Mouse (Mus musculus) CH12.LX (cell line): Measurements from ENCODE around the gene Dclk2. TPM values are rescaled to one million over a fixed set of nuclear protein-coding genes. Genes with fewer than 3 reads are reported as not detected.

Source experiments
- DNase-seq: peaks from one replicate; pipeline ENCODE4 v3.0.0-alpha.2; 2013; ENCODE audit errors: extremely low read depth
- H3K27ac ChIP-seq: 2 replicates; pipeline ENCODE4 v1.5.1; 2012; ENCODE audit warnings: low read depth, mild to moderate bottlenecking, control low read depth, moderate library complexity; ENCODE audit not compliant: insufficient read depth
- H3K27me3 ChIP-seq: replicated peaks from 2 replicates; pipeline ENCODE3; 2012; ENCODE audit warnings: inconsistent platforms
- H3K36me3 ChIP-seq, 2 experiments: replicated peaks in 1 of 2; 2 replicates each; pipeline versions ENCODE3 to v1.6.1; 2012; ENCODE audit warnings: inconsistent platforms in 1 of 2, low read length in 1 of 2, mild to moderate bottlenecking in 1 of 2, mixed read lengths in 1 of 2, moderate library complexity in 1 of 2; ENCODE audit not compliant: control insufficient read depth in 1 of 2, insufficient read depth in 1 of 2
- H3K4me1 ChIP-seq, 2 experiments: 2 replicates each; pipeline ENCODE4 v1.6.1; 2012; ENCODE audit warnings: inconsistent platforms in 1 of 2, moderate library complexity in 1 of 2; ENCODE audit not compliant: insufficient read depth in 2 of 2, control insufficient read depth in 1 of 2
- H3K4me2 ChIP-seq: 2 replicates; pipeline ENCODE4 v1.6.1; 2012; ENCODE audit warnings: low read depth, mild to moderate bottlenecking, control low read depth; ENCODE audit not compliant: poor library complexity, insufficient read depth, severe bottlenecking
- H3K4me3 ChIP-seq, 3 experiments: fragments of 150-350 bp in 1 of 3; sonication (generic) in 1 of 3; replicated peaks in 1 of 3; 2 replicates each; pipeline versions ENCODE3 to v1.5.1; 2011 to 2012; ENCODE audit warnings: low read depth in 2 of 3, low read length in 2 of 3, mild to moderate bottlenecking in 2 of 3, moderate library complexity in 2 of 3, control low read depth in 1 of 3, improper control_type of control experiment in 1 of 3, inconsistent platforms in 1 of 3, mixed read lengths in 1 of 3; ENCODE audit not compliant: poor library complexity in 1 of 3
- H3K79me2 ChIP-seq: replicated peaks from 2 replicates; pipeline ENCODE4 v1.6.1; 2012; ENCODE audit warnings: mild to moderate bottlenecking, moderate library complexity; ENCODE audit not compliant: control insufficient read depth, poor library complexity, insufficient read depth, severe bottlenecking; ENCODE audit errors: extremely low read depth
- H3K9ac ChIP-seq: 2 replicates; pipeline ENCODE4 v1.6.1; 2012; ENCODE audit warnings: low read depth, mild to moderate bottlenecking, control low read depth, moderate library complexity; ENCODE audit not compliant: insufficient read depth
- H3K9me3 ChIP-seq: replicated peaks from 2 replicates; pipeline ENCODE3; 2012; ENCODE audit warnings: low read length, inconsistent platforms, mixed read lengths
- BHLHE40 ChIP-seq: IDR thresholded peaks from 2 replicates; pipeline ENCODE4 v1.6.1; 2011; ENCODE audit warnings: mild to moderate bottlenecking, low read depth, low read length, improper control_type of control experiment
- CHD1 ChIP-seq: IDR thresholded peaks from 2 replicates; pipeline ENCODE4 v1.6.1; 2012; ENCODE audit warnings: low read depth, low read length, improper control_type of control experiment, inconsistent platforms
- CHD2 ChIP-seq: IDR thresholded peaks from 2 replicates; pipeline ENCODE4 v1.6.1; 2011; ENCODE audit warnings: low read length, improper control_type of control experiment
- E2F4 ChIP-seq: IDR thresholded peaks from 2 replicates; pipeline ENCODE4 v1.6.1; 2011; ENCODE audit warnings: low read depth, low read length, improper control_type of control experiment; ENCODE audit not compliant: insufficient replicate concordance
- EP300 ChIP-seq: IDR thresholded peaks from 2 replicates; pipeline ENCODE4 v1.6.1; 2011; ENCODE audit warnings: low read length, improper control_type of control experiment
- ETS1 ChIP-seq: conservative IDR thresholded peaks from 2 replicates; pipeline ENCODE4 v1.6.1; 2012; ENCODE audit warnings: low read depth, mild to moderate bottlenecking, inconsistent platforms, low read length, improper control_type of control experiment, moderate library complexity
- HCFC1 ChIP-seq: IDR thresholded peaks from 2 replicates; pipeline ENCODE4 v1.6.1; 2012; ENCODE audit warnings: low read depth, mild to moderate bottlenecking, inconsistent platforms, low read length, improper control_type of control experiment
- JUN ChIP-seq: IDR thresholded peaks from 2 replicates; pipeline ENCODE4 v1.6.1; 2011; ENCODE audit warnings: low read depth, mild to moderate bottlenecking, low read length, improper control_type of control experiment, moderate library complexity; ENCODE audit not compliant: insufficient read depth
- MAX ChIP-seq: IDR thresholded peaks from 2 replicates; pipeline ENCODE4 v1.6.1; 2011; ENCODE audit warnings: low read length, improper control_type of control experiment
- MAZ ChIP-seq: IDR thresholded peaks from 2 replicates; pipeline ENCODE4 v1.6.1; 2012; ENCODE audit warnings: low read depth, mild to moderate bottlenecking, inconsistent platforms, low read length, improper control_type of control experiment, moderate library complexity
- MEF2A ChIP-seq: IDR thresholded peaks from 2 replicates; pipeline ENCODE4 v1.6.1; 2014; ENCODE audit warnings: low read depth, mild to moderate bottlenecking, inconsistent platforms, low read length, improper control_type of control experiment, borderline replicate concordance
- MXI1 ChIP-seq: IDR thresholded peaks from 2 replicates; pipeline ENCODE4 v1.6.1; 2011; ENCODE audit warnings: mild to moderate bottlenecking, low read depth, low read length, improper control_type of control experiment
- MYC ChIP-seq: IDR thresholded peaks from 2 replicates; pipeline ENCODE4 v1.6.1; 2011; ENCODE audit warnings: low read depth, mild to moderate bottlenecking, improper control_type of control experiment, low read length
- NELFE ChIP-seq: IDR thresholded peaks from 2 replicates; pipeline ENCODE4 v1.6.1; 2011; ENCODE audit warnings: low read depth, low read length, improper control_type of control experiment
- PAX5 ChIP-seq: IDR thresholded peaks from 2 replicates; pipeline ENCODE4 v1.6.1; 2012; ENCODE audit warnings: low read length, inconsistent platforms, mixed read lengths
- POLR2A ChIP-seq: IDR thresholded peaks from 2 replicates; pipeline ENCODE4 v1.6.1; 2011; ENCODE audit warnings: low read depth, mild to moderate bottlenecking, improper control_type of control experiment, low read length
- POLR2AphosphoS2 ChIP-seq: IDR thresholded peaks from 2 replicates; pipeline ENCODE4 v1.6.1; 2011; ENCODE audit warnings: low read depth, low read length, improper control_type of control experiment
- RAD21 ChIP-seq: IDR thresholded peaks from 2 replicates; pipeline ENCODE4 v1.6.1; 2011; ENCODE audit warnings: low read depth, mild to moderate bottlenecking, low read length, improper control_type of control experiment, moderate library complexity
- RCOR1 ChIP-seq: conservative IDR thresholded peaks from 2 replicates; pipeline ENCODE4 v1.6.1; 2012; ENCODE audit warnings: low read depth, mild to moderate bottlenecking, inconsistent platforms, low read length, improper control_type of control experiment
- SIN3A ChIP-seq: IDR thresholded peaks from 2 replicates; pipeline ENCODE4 v1.6.1; 2012; ENCODE audit warnings: low read length, improper control_type of control experiment, inconsistent platforms
- SMC3 ChIP-seq: IDR thresholded peaks from 2 replicates; pipeline ENCODE4 v1.6.1; 2011; ENCODE audit warnings: low read depth, low read length, improper control_type of control experiment
- TBP ChIP-seq: conservative IDR thresholded peaks from 2 replicates; pipeline ENCODE4 v1.6.1; 2011; ENCODE audit warnings: low read depth, low read length, improper control_type of control experiment
- TCF12 ChIP-seq: IDR thresholded peaks from 2 replicates; pipeline ENCODE4 v1.6.1; 2014; ENCODE audit warnings: low read depth, mild to moderate bottlenecking, inconsistent platforms, low read length, improper control_type of control experiment
- USF2 ChIP-seq: conservative IDR thresholded peaks from 2 replicates; pipeline ENCODE4 v1.6.1; 2011; ENCODE audit warnings: low read depth, low read length, improper control_type of control experiment
- ZC3H11A ChIP-seq: IDR thresholded peaks from 2 replicates; pipeline ENCODE4 v1.6.1; 2012; ENCODE audit warnings: low read depth, mild to moderate bottlenecking, inconsistent platforms, low read length, improper control_type of control experiment
- ZKSCAN1 ChIP-seq: IDR thresholded peaks from 2 replicates; pipeline ENCODE4 v1.6.1; 2012; ENCODE audit warnings: low read depth, inconsistent platforms, low read length, improper control_type of control experiment, borderline replicate concordance
- ZMIZ1 ChIP-seq: IDR thresholded peaks from 2 replicates; pipeline ENCODE4 v1.6.1; 2012; ENCODE audit warnings: low read depth, mild to moderate bottlenecking, inconsistent platforms, low read length, improper control_type of control experiment
- dilution Hi-C: fragments of 300-500 bp; cut with MboI; formaldehyde crosslinking; loops from 2 replicates; pipeline ENCODE4 v1.14.3; 2020; ENCODE audit warnings: low sequenced_read_pairs; ENCODE audit not compliant: extremely low pct_unique_long_range_greater_than_20kb, extremely low pct_ligation_motif_present
- in situ Hi-C: fragments of 300-500 bp; cut with MboI; formaldehyde crosslinking; loops from 3 replicates; pipeline ENCODE4 v1.14.3; 2019; ENCODE audit warnings: low sequenced_read_pairs, low pct_ligation_motif_present, low pct_unique_long_range_greater_than_20kb, mixed read lengths
- polyA plus RNA-seq: library from polyadenylated mRNA; unstranded; fragments of >175 nt; gene quantifications from 2 replicates; pipeline ENCODE4 v1.2.1, GENCODE M21; 2012; ENCODE audit warnings: low read depth; ENCODE audit not compliant: insufficient read length
- total RNA-seq, 2 experiments: library from RNA; depleted of rRNA; stranded (reverse); fragments of 300-350 nt in 1 of 2; fragments of >200 nt in 1 of 2; gene quantifications; 2 replicates each; pipeline ENCODE4 v1.2.3; 2012 to 2014

Gene Dclk2
- total and polyA plus RNA-seq, 3 experiments: 0.93 to 2.0 (median 1.0) TPM

DNA sequence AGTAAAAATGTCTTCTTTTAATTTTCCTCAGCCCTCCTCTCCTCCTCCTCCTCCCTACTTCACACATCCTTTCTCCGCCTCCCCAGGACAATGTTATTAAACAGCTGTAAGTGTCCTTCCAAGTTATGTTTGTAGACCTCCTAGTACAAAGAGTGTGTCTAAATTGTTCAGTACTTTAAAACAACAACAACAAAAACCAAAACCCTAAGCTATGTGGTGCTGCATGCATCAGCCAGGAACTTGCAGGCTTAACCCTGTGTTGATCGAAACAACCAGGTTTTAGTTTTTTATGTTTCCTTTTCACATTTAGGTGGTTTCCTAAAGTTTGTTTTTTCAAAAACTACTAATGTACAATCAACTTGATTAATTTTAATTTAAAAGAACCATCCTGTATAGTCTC lies 71.3 kb downstream of the Dclk2 start:
- no peaks in the 10 kb centered on the region for H3K79me2 ChIP-seq
- no peak overlapping the region for H3K4me2 ChIP-seq
- no peak overlapping the region for H3K27ac ChIP-seq
- no peaks in the 10 kb centered on the region for H3K9me3 ChIP-seq
- in situ Hi-C loops (no loop called here), dilution Hi-C loops (no loop called here)
- no peak for TF ChIP-seq RCOR1
- TF ChIP-seq ZKSCAN1: no peak
- TF ChIP-seq JUN: no peak
- no peak for TF ChIP-seq MAX
- TF ChIP-seq ZC3H11A: no peak
- no peak for TF ChIP-seq CHD1
- TF ChIP-seq E2F4: no peak
- peaks cover 0 to 15% of the 10 kb centered on the region in 2 experiments; a peak in 2 of 4 replicates for H3K4me1 ChIP-seq
- no peak for DNase-seq
- no peaks in the 10 kb centered on the region for H3K27me3 ChIP-seq
- H3K4me3 ChIP-seq: no peak overlapping the region
- H3K9ac ChIP-seq: no peak overlapping the region
- no peaks in the 10 kb centered on the region for H3K36me3 ChIP-seq

GRCm38 (mm10) chr3:86847536-86847935 lies 73.1 kb downstream of the Dclk2 start:
- Histone ChIP-seq H3K9me3 (peaks cover under 1% of the 10 kb centered on the region), H3K4me1 (peaks cover 0 to 23% of the 10 kb centered on the region in 2 experiments; a peak in 2 of 4 replicates), H3K27me3 (no peaks in the 10 kb centered on the region), H3K79me2 (no peaks in the 10 kb centered on the region), H3K9ac (no peak overlapping the region), H3K4me3 (no peak overlapping the region), H3K4me2 (no peak overlapping the region), H3K27ac (no peak overlapping the region), H3K36me3 (no peaks in the 10 kb centered on the region)
- DNase-seq: no peak
- TF ChIP-seq SMC3 (no peak), ZMIZ1 (no peak), RAD21 (no peak), BHLHE40 (no peak), MAX (no peak), HCFC1 (no peak), TCF12 (no peak)
- in situ Hi-C loops: no loop called here
- dilution Hi-C loops: no loop called here

- H3K27ac ChIP-seq: no peak overlapping the region
- no peak overlapping the region for H3K4me3 ChIP-seq
- H3K36me3 ChIP-seq: no peaks in the 10 kb centered on the region
- no peak for TF ChIP-seq POLR2A
- TF ChIP-seq USF2: no peak
- TF ChIP-seq MAZ: no peak
- TF ChIP-seq BHLHE40: no peak
- no peak for TF ChIP-seq POLR2AphosphoS2
- no peak for TF ChIP-seq ZKSCAN1
- no peak for TF ChIP-seq PAX5
- no peak for TF ChIP-seq MXI1
- no peak for TF ChIP-seq MEF2A
- no peak for TF ChIP-seq SIN3A
- no peak for TF ChIP-seq NELFE
- TF ChIP-seq EP300: no peak
- TF ChIP-seq MYC: no peak
- no peak for TF ChIP-seq ETS1
- TF ChIP-seq CHD2: no peak
- no peak for TF ChIP-seq TBP
- TF ChIP-seq ZMIZ1: no peak
- no peak for DNase-seq
- H3K9me3 ChIP-seq: peaks cover 4% of the 10 kb centered on the region
- H3K9ac ChIP-seq: no peak overlapping the region
- H3K27me3 ChIP-seq: no peaks in the 10 kb centered on the region
- peaks cover 0 to 23% of the 10 kb centered on the region in 2 experiments; a peak in 2 of 4 replicates for H3K4me1 ChIP-seq
- no peak overlapping the region for H3K4me2 ChIP-seq
- H3K79me2 ChIP-seq: no peaks in the 10 kb centered on the region
- dilution Hi-C loops: no loop called here
- in situ Hi-C loops: no loop called here
These were observed 74.6 kb downstream of the Dclk2 start for GRCm38 (mm10) chr3:86846036-86846435.
